Mouse (Mus musculus) monocyte, adult 5-6 weeks (primary cell): ENCODE results near the gene Zdhhc19. TPM values are rescaled to one million over a fixed set of nuclear protein-coding genes. Genes with fewer than 3 reads are reported as not detected.
"Not testable (repeated sequence)": the region's sequence is repeated elsewhere in the genome, so short reads cannot be mapped to it uniquely, and the experiment has no call there.

Experiments used
- ATAC-seq: fragments of 153-309, 156-312 bp; replicated peaks from 2 replicates; pipeline ENCODE4 v1.8.0; 2017; ENCODE audit warnings: mild to moderate bottlenecking; ENCODE audit not compliant: low TSS enrichment, insufficient number of reproducible peaks, severe bottlenecking, poor library complexity, low FRiP score
- total RNA-seq: library from RNA; stranded (forward); fragments of 200-1000, 200-491, 200-594 nt; gene quantifications from 3 replicates; pipeline ENCODE4 v1.2.3, GENCODE M21; 2017

The Zdhhc19 gene
- total RNA-seq, 1 experiment from 2014 or later: not detected

- ATAC-seq: no peak
These were observed 11.6 kb upstream of the Zdhhc19 start for GRCm38 (mm10) chr16:32484431-32484871.

GRCm38 (mm10) chr16:32485209-32485608, 10.9 kb upstream of the Zdhhc19 start:
- no peak for ATAC-seq

- ATAC-seq: no peak
These were observed 10.0 kb upstream of the Zdhhc19 start for GRCm38 (mm10) chr16:32486046-32486445.

GRCm38 (mm10) chr16:32487234-32488111, 8.6 kb upstream of the Zdhhc19 start, which contains the start of gene Slc51a:
Slc51a (minus strand) TSS chr16:32487879.
- ATAC-seq: no peak

GRCm38 (mm10) chr16:32488939-32489338, 7.1 kb upstream of the Zdhhc19 start:
- ATAC-seq: no peak

- not testable (repeated sequence) for ATAC-seq
These were observed 1.7 kb upstream of the Zdhhc19 start for GRCm38 (mm10) chr16:32494371-32494770.

GRCm38 (mm10) chr16:32498996-32499395, 2.9 kb downstream of the Zdhhc19 start:
- ATAC-seq: no peak

- peak; percentile 83 for ATAC-seq
These were observed 3.5 kb downstream of the Zdhhc19 start for GRCm38 (mm10) chr16:32499430-32500037.

- ATAC-seq: no peak
These were observed 5.4 kb downstream of the Zdhhc19 start for GRCm38 (mm10) chr16:32501459-32501858.

- ATAC-seq: no peak
These were observed 6.7 kb downstream of the Zdhhc19 start for GRCm38 (mm10) chr16:32502621-32503335.

GRCm38 (mm10) chr16:32503633-32504032, 7.6 kb downstream of the Zdhhc19 start:
- no peak for ATAC-seq

GRCm38 (mm10) chr16:32506298-32506697, 10.2 kb downstream of the Zdhhc19 start:
- no peak for ATAC-seq

GRCm38 (mm10) chr16:32506868-32507267, 10.8 kb downstream of the Zdhhc19 start:
- no peak for ATAC-seq

GRCm38 (mm10) chr16:32507407-32507806, 11.3 kb downstream of the Zdhhc19 start:
- 0 out of 2 replicates have a peak, but pooled peaks have one; percentile 51 for ATAC-seq

- ATAC-seq: no peak
These were observed 12.0 kb downstream of the Zdhhc19 start for GRCm38 (mm10) chr16:32508035-32508434.

GRCm38 (mm10) chr16:32508506-32509065, 12.5 kb downstream of the Zdhhc19 start:
- no peak for ATAC-seq

GRCm38 (mm10) chr16:32509066-32509942, 13.2 kb downstream of the Zdhhc19 start:
- no peak for ATAC-seq
